Mouse (Mus musculus): ENCODE results near the gene Tmem59l. TPM values are rescaled to one million over a fixed set of nuclear protein-coding genes. Genes with fewer than 3 reads are reported as not detected.

Tmem59l gene
- total RNA-seq, 4 experiments from 2014 or later, result not detected

DNA sequence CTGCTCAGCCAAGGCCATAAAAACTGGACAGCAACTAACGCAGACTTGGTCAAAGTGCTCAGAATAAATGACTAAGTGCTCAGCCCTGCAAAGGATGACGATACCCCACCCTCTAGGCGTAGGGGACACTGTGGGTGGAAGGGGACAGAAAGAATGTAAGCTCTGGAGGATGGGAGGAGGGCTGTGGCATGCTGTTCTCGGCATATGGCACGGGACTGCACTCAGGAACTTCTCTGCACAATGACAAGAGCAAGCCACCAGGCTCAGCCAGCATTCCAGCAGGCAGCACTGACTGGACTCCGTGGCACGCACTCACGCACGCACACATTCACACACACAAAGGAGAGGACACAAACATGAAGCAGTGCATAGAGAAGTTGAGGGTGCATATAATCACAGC, 26.6 kb downstream of the Tmem59l start:
- DNase-seq (ENCODE audit: low spot score), result no peak

DNA sequence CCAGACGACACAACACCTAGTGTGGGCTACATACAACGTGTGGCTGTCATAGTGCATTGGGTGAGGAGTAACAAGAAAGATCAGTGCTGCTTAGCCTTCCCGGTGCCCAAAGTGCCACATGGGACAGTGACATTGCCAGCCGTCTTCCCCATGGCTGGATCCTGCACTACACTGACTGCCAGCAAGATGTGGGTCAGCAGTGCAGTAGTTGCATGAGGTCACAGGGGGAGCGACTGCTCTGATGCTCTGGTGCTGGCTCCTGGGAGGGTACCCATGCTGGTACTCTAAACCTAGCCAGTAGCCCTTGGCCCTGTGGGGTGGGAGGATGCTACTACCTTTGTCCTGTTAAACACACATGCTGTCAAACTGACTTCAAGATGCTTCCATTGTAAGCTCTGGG, 27.0 kb downstream of the Tmem59l start:
- no peak for DNase-seq (ENCODE audit: low spot score)

DNA sequence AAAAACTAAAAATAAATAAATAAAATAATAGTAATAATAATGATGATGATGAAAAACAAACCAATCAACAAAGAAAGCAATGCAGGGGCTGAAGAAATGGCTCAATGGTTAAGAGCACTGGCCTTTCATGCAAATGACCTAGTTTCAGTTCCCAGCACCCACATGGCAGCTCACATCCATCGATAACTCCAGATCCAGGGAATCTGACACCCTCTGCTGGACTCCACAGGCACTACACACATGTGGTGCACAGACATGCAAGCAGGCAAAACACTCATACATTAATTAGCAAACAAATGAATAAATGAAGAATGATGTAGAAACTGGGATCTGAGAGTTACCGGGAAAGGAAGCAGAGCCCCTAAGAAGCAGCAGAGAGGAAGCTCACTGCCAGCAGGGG, 27.5 kb downstream of the Tmem59l start:
- DNase-seq (ENCODE audit: low spot score), result no peak

DNA sequence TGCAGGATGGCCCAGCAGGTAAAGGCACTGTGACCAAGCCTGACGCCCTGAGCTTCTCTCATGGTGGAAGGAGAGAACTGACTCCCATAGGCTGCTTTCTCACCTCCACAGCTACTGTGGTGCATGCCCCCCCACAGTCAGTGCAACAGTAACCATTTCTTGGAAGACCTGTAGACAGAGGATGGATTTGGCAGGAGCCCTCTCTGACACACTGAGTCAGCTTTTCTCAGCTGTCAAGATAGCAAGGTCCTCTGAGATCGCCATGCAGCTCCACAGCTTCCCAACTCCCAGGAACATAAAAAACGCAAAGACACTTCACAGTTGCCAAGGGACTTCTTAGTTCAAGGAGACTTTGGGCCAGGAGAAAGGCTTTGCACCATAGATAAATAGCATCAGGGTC, 28.7 kb downstream of the Tmem59l start:
- no peak for DNase-seq (ENCODE audit: low spot score)

DNA sequence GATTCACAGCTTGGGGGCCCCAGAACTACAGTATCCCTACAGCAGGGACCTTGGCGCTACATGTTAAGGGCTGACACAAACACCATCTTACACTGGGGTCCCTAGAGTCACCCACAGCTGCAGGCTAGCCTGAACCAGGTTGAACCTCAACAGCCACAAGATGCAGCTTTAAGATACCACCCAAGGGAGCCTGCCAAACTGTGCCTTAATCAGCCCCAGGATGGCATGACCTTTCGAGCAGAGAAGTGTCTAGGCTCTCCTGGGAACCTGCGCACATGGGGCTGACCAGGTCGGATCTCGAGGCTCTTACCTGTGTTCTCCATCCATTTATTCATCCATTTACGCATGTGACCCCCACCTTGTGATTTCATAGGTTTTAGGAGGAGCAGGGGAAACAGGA, 29.3 kb downstream of the Tmem59l start:
- no peak for DNase-seq (ENCODE audit: low spot score)

GRCm38 (mm10) chr8:70456996-70457395, 30.2 kb downstream of the Tmem59l start:
- no peak for DNase-seq (ENCODE audit: low spot score)

DNA sequence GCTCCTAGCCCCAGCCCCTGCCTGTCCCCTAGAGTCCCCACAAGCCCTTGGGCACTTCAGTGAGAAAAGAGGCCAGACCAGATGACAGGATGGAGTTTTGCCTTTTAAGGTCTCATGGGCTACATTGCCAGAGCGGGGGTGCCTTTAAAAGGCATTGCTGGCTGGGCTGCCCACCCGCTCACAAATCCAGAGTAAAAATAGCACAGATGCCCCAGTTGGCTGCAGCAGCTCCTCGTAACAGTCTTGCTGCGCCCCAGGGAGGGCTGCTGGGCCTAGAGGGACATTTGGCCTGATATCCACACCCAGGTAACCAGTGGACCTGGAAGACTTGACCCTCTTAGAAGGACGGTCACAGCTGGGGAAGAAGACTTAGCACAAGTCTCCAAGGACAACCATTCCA, 33.3 kb downstream of the Tmem59l start:
- DNase-seq (ENCODE audit: low spot score), result no peak

DNA sequence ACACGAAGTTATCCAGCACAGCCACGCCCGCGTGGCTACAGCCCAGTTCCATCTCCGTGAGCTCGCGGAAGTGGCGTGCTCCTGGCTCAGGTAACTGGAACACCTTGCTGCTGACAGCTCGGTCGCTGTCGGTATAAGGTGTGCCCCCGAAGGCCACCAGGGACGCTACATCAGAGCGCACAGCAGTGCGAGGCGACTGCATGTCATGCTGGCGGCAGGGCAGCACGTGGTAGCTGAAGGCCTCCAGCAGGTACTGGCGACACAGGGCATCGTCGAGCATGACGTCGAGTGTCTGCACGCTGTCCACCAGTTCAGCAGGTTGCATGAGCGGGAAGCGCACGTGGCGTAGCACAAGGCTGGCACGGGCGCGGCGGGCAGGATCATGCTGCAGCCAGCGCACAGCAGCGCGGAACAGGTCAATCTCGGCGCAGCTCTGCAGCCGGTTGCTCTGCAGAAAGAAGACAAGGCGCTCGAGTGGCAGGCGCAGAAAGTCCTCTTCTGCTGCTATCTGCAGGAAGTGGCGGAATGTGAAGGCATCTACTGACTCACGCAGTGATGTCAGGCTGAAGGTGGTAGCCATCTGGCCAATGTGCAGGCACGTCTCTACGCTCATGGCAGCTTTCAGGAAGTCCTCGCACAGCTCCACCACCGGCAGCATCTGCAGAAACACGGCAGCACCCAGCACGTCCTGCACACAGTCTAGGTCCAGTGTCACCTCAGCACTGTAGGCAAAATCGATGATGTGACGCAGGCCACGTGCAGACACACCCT, 34.8 kb downstream of the Tmem59l start:
- DNase-seq (ENCODE audit: low spot score), result no peak

DNA sequence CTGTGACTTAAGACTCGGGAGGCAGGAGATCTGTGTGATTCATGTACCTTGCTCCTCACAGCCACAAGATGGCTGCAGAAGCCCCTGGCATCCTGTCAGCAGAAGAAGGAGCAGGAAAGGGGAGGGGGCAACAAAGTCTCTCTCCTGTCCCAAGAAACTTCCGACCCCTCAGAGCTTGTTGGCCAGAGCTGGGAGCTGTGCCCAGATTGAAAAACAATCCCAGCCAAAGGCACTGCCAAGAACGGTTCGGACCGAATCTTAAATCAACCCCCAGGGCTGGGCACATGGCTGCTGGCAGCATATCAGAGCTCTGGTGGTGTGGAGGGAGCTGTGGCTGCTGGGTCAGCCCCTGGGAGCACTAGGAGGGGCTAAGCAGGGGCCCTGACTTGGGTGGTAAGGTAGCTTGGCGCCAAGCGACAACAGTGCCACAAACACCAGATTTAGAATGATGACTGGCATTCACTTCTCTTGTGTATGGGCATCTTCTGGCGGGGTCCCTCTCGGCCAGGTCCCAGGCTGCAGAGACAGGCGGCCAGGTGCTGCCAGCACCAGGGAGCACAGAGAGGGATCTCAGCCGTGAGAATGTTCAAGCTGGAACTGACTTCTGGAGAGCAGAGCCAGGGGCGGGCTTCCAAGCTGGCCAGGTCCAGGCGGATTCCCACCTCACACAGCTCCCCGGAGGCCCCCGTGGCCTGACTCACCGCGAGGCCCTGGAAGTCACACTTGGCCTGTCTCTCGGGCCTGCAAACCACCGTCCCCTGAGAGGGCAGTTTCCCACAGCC, 39.3 kb downstream of the Tmem59l start:
- DNase-seq (ENCODE audit: low spot score), result no peak

DNA sequence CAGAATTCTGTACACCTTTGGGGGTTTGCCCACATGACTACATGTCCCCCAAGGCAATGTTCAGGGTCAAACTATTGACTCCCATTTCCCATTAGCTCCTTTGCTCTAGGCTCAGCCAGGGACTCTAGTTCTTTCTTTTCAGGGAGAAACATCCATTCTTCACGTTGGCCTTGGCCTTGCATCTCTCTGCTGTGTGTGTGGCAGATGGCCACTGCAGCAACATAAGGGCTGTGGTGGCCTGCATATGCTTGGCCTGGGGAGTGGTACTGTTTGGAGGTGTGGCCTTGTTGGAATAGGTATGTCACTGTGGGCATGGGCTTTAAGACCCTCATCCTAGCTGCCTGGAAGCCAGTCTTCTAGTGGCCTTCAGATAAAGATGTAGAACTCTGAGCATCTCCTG, 41.2 kb downstream of the Tmem59l start:
- DNase-seq (ENCODE audit: low spot score), result no peak

DNA sequence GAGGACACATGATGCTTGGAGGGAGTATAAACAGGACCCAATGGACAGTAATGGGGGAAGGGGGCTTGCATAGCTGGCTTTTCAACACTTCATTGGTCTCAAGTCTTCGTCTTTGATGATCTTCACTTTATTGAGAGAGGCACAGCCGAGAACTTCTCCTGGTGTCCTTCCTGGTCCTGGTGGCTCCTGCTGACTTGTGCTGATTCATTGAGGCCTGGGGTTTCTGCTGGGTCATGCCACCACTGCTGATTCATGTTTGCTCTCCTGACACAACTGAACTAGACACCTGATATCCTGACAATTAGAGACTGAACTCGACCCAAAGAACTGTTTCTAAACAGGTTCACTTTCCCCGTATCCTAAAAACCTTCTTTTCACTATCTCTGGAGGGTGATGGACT, 43.8 kb downstream of the Tmem59l start:
- DNase-seq (ENCODE audit: low spot score), result no peak

GRCm38 (mm10) chr8:70441565-70441964, 45.6 kb downstream of the Tmem59l start:
- DNase-seq (ENCODE audit: low spot score), result no peak

DNA sequence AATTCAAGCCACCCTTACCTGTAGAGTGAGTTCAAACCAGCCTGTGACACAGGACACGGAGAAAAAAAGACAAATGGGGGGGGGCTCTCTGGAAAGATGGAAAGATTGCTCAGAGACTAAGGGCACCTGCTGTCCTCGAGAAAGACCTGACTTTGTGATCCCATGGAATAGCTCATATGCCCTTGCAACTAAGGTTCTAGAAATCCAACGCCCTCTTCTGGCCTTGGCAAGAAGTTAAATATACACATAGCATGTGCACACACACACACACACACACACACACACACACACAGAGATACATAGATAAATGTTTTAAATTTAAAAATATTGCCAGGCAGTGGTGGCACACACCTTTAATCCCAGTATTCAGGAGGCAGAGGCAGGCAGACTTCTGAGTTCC, 46.9 kb downstream of the Tmem59l start:
- DNase-seq (ENCODE audit: low spot score), result no peak

DNA sequence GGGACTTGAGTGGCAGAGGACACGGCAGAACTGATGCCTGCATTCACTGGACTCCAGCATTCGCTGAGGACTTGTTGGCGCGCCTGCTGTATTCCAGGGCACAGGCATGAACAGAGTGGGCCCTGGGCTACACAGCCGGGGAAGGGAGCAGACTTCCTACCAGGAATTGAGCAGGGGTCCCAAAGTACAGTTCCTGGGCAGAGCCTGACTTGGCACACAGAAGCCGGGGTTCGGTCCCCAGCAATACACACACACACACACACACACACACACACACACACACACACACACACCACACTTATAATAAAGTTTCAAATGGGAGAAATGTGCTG, 47.3 kb downstream of the Tmem59l start:
- DNase-seq (ENCODE audit: low spot score), result no peak

GRCm38 (mm10) chr8:70439055-70439847, 47.9 kb downstream of the Tmem59l start, which contains the start of gene Crtc1:
Gene Crtc1, minus strand, starts transcription at chr8:70439579.
- DNase-seq (ENCODE audit: low spot score), result peak; percentile 94

- no peak for DNase-seq (ENCODE audit: low spot score)
These were observed 48.7 kb downstream of the Tmem59l start for GRCm38 (mm10) chr8:70438423-70438822.

GRCm38 (mm10) chr8:70435156-70435555, 52.0 kb downstream of the Tmem59l start:
- DNase-seq (ENCODE audit: low spot score), result no peak

Other genes with a start within 250 kb of the Tmem59l start
- gene Homer3, start 204.5 kb downstream of the Tmem59l start, total RNA-seq (2022), result 1 to 10 TPM; 7.8 to 9.1 (median 8.0) TPM
- gene Ddx49, start 184.9 kb downstream of the Tmem59l start, total RNA-seq (2022), result 10 to 100 TPM; 26.0 to 34.5 (median 31.9) TPM
- 100 to 1,000 TPM; 148 to 165 (median 161) TPM for gene Cope, start 184.8 kb downstream of the Tmem59l start, total RNA-seq (2022)
- under 1 TPM; 0.14 to 0.53 (median 0.38) TPM for gene Cers1, start 171.6 kb downstream of the Tmem59l start, total RNA-seq (2022)
- under 1 TPM in 3 of 4 experiments, not detected in 1; 0.23 to 0.85 (median 0.41) TPM for gene Gdf1, start 157.5 kb downstream of the Tmem59l start, total RNA-seq (2022)
- 10 to 100 TPM; 46.7 to 48.8 (median 47.5) TPM for gene Upf1, start 134.1 kb downstream of the Tmem59l start, total RNA-seq (2022)
- 1 to 10 TPM; 4.7 to 7.7 (median 6.2) TPM for gene Comp, start 113.8 kb downstream of the Tmem59l start, total RNA-seq (2022)
- 1 to 10 TPM; 7.5 to 9.8 (median 7.6) TPM for gene Crtc1, start 47.8 kb downstream of the Tmem59l start, total RNA-seq (2022)
- 1 to 10 TPM; 8.1 to 9.3 (median 8.4) TPM for gene Klhl26, start 10.4 kb downstream of the Tmem59l start, total RNA-seq (2022)
- gene Crlf1, start 5.8 kb upstream of the Tmem59l start, total RNA-seq (2022), result under 1 TPM in 2 of 4 experiments, not detected in 2; 0.57 to 0.97 TPM
- gene Rex1bd, start 19.4 kb upstream of the Tmem59l start, total RNA-seq (2022), result 100 to 1,000 TPM; 118 to 133 (median 124) TPM
- 1,000 to 10,000 TPM; 1,436 to 1,703 (median 1,558) TPM for gene Uba52, start 23.4 kb upstream of the Tmem59l start, total RNA-seq (2022)
- 100 to 1,000 TPM; 135 to 145 (median 137) TPM for gene Fkbp8, start 40.4 kb upstream of the Tmem59l start, total RNA-seq (2022)
- 100 to 1,000 TPM in 3 of 4 experiments, 10 to 100 TPM in 1; 97.9 to 114 (median 103) TPM for gene Kxd1, start 40.6 kb upstream of the Tmem59l start, total RNA-seq (2022)
- gene Ell, start 52.1 kb upstream of the Tmem59l start, total RNA-seq (2022), result 10 to 100 TPM in 3 of 4 experiments, 1 to 10 TPM in 1; 9.3 to 12.4 (median 10.6) TPM
- 10 to 100 TPM; 15.5 to 37.5 (median 23.7) TPM for gene Isyna1, start 107.0 kb upstream of the Tmem59l start, total RNA-seq (2022)
- gene Ssbp4, start 121.5 kb upstream of the Tmem59l start, total RNA-seq (2022), result 10 to 100 TPM; 29.1 to 34.1 (median 31.3) TPM
- gene Lrrc25, start 128.8 kb upstream of the Tmem59l start, total RNA-seq (2022), result 1 to 10 TPM; 1.4 to 2.3 (median 1.8) TPM
- 1 to 10 TPM in 2 of 4 experiments, under 1 TPM in 2; 0.69 to 1.9 (median 1.2) TPM for gene Gdf15, start 145.1 kb upstream of the Tmem59l start, total RNA-seq (2022)
- 10 to 100 TPM; 40.0 to 57.7 (median 44.4) TPM for gene Pgpep1, start 173.0 kb upstream of the Tmem59l start, total RNA-seq (2022)
- 10 to 100 TPM; 57.9 to 67.1 (median 63.4) TPM for gene Lsm4, start 185.9 kb upstream of the Tmem59l start, total RNA-seq (2022)
- 100 to 1,000 TPM in 3 of 4 experiments, 10 to 100 TPM in 1; 84.2 to 134 (median 114) TPM for gene Jund, start 211.6 kb upstream of the Tmem59l start, total RNA-seq (2022)
- gene Iqcn, start 216.1 kb upstream of the Tmem59l start, total RNA-seq (2022), result under 1 TPM in 1 of 4 experiments, not detected in 3; 0.06 TPM
- not detected for gene Gm3336, start 231.2 kb upstream of the Tmem59l start, total RNA-seq (2022)
- 1 to 10 TPM; 1.8 to 3.7 (median 2.4) TPM for gene Pde4c, start 236.4 kb upstream of the Tmem59l start, total RNA-seq (2022)